In the genomic region with DNA sequence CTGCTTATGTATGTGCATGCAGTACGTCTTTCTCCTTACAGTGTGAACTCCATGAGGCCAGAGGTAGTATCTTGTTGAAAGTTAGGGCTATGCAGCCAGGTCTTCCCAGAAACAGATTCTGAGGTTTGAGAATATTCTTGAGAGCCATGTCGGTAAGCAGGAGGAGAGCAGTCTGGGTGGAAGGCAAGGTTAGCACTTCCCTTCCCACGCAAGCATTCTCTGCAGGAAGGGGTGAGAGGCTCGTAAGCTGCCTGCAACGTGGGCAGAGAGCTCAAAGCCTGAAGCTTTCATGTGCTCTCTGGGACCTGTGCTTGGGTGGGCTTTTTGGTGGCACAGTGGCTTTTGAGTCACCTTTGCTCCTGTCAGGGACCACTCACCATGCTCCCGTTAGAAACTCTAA, we compare ENCODE assay signal across 27 mouse cellular contexts. TPM values are rescaled to one million over a fixed set of nuclear protein-coding genes. Genes with fewer than 3 reads are reported as not detected.
DNase-seq lines count a peak whose midpoint lies in the region; ATAC-seq and TF ChIP-seq lines count a peak whose summit lies in the region.
"Had no signal": no experiment of that assay in that cellular context is flagged by ENCODE, and none has a peak within 500 bp of the region (broad histone marks: within the 10 kb centered on the region; RNA-seq: fewer than 3 reads in every experiment).

No protein-coding gene starts in this region.

- H3K9me3 ChIP-seq in liver, embryonic 15.5 days (replicated peaks) = no peaks in the 10 kb centered on the region
- no peaks in the 10 kb centered on the region for H3K9me3 ChIP-seq in liver, embryonic 12.5 days (replicated peaks)
- H3K9me3 ChIP-seq in midbrain, embryonic 10.5 days (replicated peaks) = no peaks in the 10 kb centered on the region
- H3K9me3 ChIP-seq: embryonic facial prominence, embryonic 10.5 days; heart, embryonic 15.5 days; hindbrain, embryonic 10.5 days; limb, embryonic 13.5 days; midbrain, embryonic 13.5 days had no signal

- H3K27me3 ChIP-seq in liver, embryonic 15.5 days = no peaks in the 10 kb centered on the region
- H3K27me3 ChIP-seq in liver, embryonic 12.5 days (replicated peaks) = no peaks in the 10 kb centered on the region; the same call in 1 of the 2 replicates
- no peaks in the 10 kb centered on the region for H3K27me3 ChIP-seq in small intestine, adult 2 months (ENCODE audit: control insufficient read depth, insufficient read depth, low read length)
- H3K27me3 ChIP-seq in midbrain, embryonic 10.5 days (ENCODE audit: low read depth, poor library complexity, severe bottlenecking) = no peaks in the 10 kb centered on the region
- H3K27me3 ChIP-seq: heart, embryonic 15.5 days; limb, embryonic 13.5 days; midbrain, embryonic 13.5 days had no signal

- ATAC-seq in liver, embryonic 15.5 days (ENCODE audit: insufficient read depth) = no peak
- ATAC-seq in liver, embryonic 12.5 days = no peak
- ATAC-seq: forebrain, embryonic 16.5 days; hindbrain, postnatal 0 days; intestine, embryonic 16.5 days; midbrain, embryonic 13.5 days had no signal

- no peak for TF ChIP-seq CTCF in small intestine, adult 2 months (IDR thresholded peaks at IDR 0.05; ENCODE audit: extremely low read depth, insufficient read length, insufficient replicate concordance, low read depth, low read length)

- peak; percentile 42 for DNase-seq in brain, adult 2 months (ENCODE audit: low read depth, low spot score)
- DNase-seq in thymus, postnatal 25 days = peak; percentile 57
- no peak for DNase-seq in midbrain, embryonic 10.5 days (ENCODE audit: low spot score)
- no peak for DNase-seq in right cerebral cortex, adult 18-20 months
- no peak for DNase-seq in retina, embryonic 14.5 days (ENCODE audit: low spot score)
- DNase-seq: adrenal gland, postnatal 10 days; cerebellum, adult 11 months; cerebellum, postnatal 10 days; gastrocnemius, postnatal 36 days; kidney, adult 9 months; kidney, postnatal 14 days; retina, postnatal 1 day had no signal

- H3K9ac ChIP-seq in liver, embryonic 15.5 days = no peak overlapping the region
- no peak overlapping the region for H3K9ac ChIP-seq in liver, embryonic 12.5 days
- H3K9ac ChIP-seq: heart, embryonic 15.5 days; limb, embryonic 13.5 days; liver, embryonic 14.5 days; midbrain, embryonic 13.5 days had no signal

- H3K4me3 ChIP-seq in liver, embryonic 15.5 days (replicated peaks) = no peak overlapping the region
- no peak overlapping the region for H3K4me3 ChIP-seq in liver, embryonic 12.5 days
- H3K4me3 ChIP-seq in small intestine, adult 2 months (ENCODE audit: low read depth, low read length) = no peak overlapping the region
- H3K4me3 ChIP-seq in midbrain, embryonic 10.5 days = no peak overlapping the region
- H3K4me3 ChIP-seq: embryonic facial prominence, embryonic 10.5 days; heart, embryonic 15.5 days; hindbrain, embryonic 10.5 days; limb, embryonic 13.5 days; midbrain, embryonic 13.5 days had no signal

- H3K4me2 ChIP-seq in liver, embryonic 15.5 days = no peak overlapping the region
- no peak overlapping the region for H3K4me2 ChIP-seq in liver, embryonic 12.5 days
- H3K4me2 ChIP-seq: heart, embryonic 15.5 days; limb, embryonic 13.5 days; midbrain, embryonic 13.5 days had no signal

- no peak for TF ChIP-seq POLR2A in small intestine, adult 2 months (IDR thresholded peaks at IDR 0.05; ENCODE audit: low read depth, low read length)

- 25% methylated on average over 6 of the region's 6 CpGs for WGBS in liver, embryonic 15.5 days (ENCODE audit: insufficient replicate concordance)
- 36% methylated on average over 6 of the region's 6 CpGs for WGBS in liver, embryonic 12.5 days (ENCODE audit: insufficient replicate concordance)
- WGBS in small intestine, adult 2 months = 84% methylated on average over 6 of the region's 6 CpGs
- WGBS in midbrain, embryonic 10.5 days = 74% methylated on average over 6 of the region's 6 CpGs

- H3K27ac ChIP-seq in liver, embryonic 15.5 days (replicated peaks) = 0 out of 2 replicates have a peak overlapping the region, but pooled peaks have one; percentile 14
- H3K27ac ChIP-seq in liver, embryonic 12.5 days = no peak overlapping the region
- 0 out of 2 replicates have a peak overlapping the region, but pooled peaks have one; percentile 21 for H3K27ac ChIP-seq in small intestine, adult 2 months (ENCODE audit: insufficient read depth, low read depth, low read length)
- H3K27ac ChIP-seq in midbrain, embryonic 10.5 days (replicated peaks) = no peak overlapping the region
- H3K27ac ChIP-seq: embryonic facial prominence, embryonic 10.5 days; heart, embryonic 15.5 days; hindbrain, embryonic 10.5 days; hindbrain, postnatal 0 days; limb, embryonic 13.5 days; liver, embryonic 14.5 days; macrophage; midbrain, embryonic 13.5 days had no signal

- H3K4me1 ChIP-seq in liver, embryonic 15.5 days (replicated peaks) = no peaks in the 10 kb centered on the region
- no peaks in the 10 kb centered on the region for H3K4me1 ChIP-seq in liver, embryonic 12.5 days
- peaks cover 4% of the 10 kb centered on the region; the same call in 1 of the 2 replicates for H3K4me1 ChIP-seq in small intestine, adult 2 months (ENCODE audit: control insufficient read depth, insufficient read depth, insufficient read length, low read length)
- no peaks in the 10 kb centered on the region for H3K4me1 ChIP-seq in midbrain, embryonic 10.5 days
- H3K4me1 ChIP-seq: embryonic facial prominence, embryonic 10.5 days; heart, embryonic 15.5 days; hindbrain, embryonic 10.5 days; limb, embryonic 13.5 days; midbrain, embryonic 13.5 days had no signal

- no peaks in the 10 kb centered on the region for H3K36me3 ChIP-seq in liver, embryonic 15.5 days (replicated peaks)
- no peaks in the 10 kb centered on the region for H3K36me3 ChIP-seq in liver, embryonic 12.5 days
- no peaks in the 10 kb centered on the region for H3K36me3 ChIP-seq in small intestine, adult 2 months (ENCODE audit: control insufficient read depth, insufficient read depth, low read length)
- H3K36me3 ChIP-seq in midbrain, embryonic 10.5 days = no peaks in the 10 kb centered on the region
- H3K36me3 ChIP-seq: embryonic facial prominence, embryonic 10.5 days; heart, embryonic 15.5 days; hindbrain, embryonic 10.5 days; limb, embryonic 13.5 days; midbrain, embryonic 13.5 days had no signal

RNA-seq across cellular contexts. Expression of a gene that starts 25.6 kb away (rescaled TPM):
- 3.9 and 6.8 TPM in 2 replicates for polyA plus RNA-seq in liver, embryonic 15.5 days (2015; fragmentation: Nextera tagmentation; extraction: Ambion mirVana)
- 1.2 and 1.5 TPM in 2 replicates for polyA plus RNA-seq in liver, embryonic 12.5 days (2016; fragmentation: Nextera tagmentation; extraction: Ambion mirVana)
- 0.53 and 1.1 TPM in 2 replicates for polyA plus RNA-seq in small intestine, adult 2 months (2012; rRNA removed)
- polyA plus RNA-seq in midbrain, embryonic 10.5 days (2016; fragmentation: Nextera tagmentation; extraction: Ambion mirVana) = not detected in 2 replicates
- polyA plus RNA-seq: embryonic facial prominence, embryonic 10.5 days; forebrain, embryonic 16.5 days; hindbrain, embryonic 10.5 days; midbrain, embryonic 13.5 days had no signal

RNA-seq across cellular contexts. Expression of a gene that starts 26.4 kb away (rescaled TPM):
- polyA plus RNA-seq in liver, embryonic 15.5 days (2015; fragmentation: Nextera tagmentation; extraction: Ambion mirVana) = 0.02 and 0.10 TPM in 2 replicates
- polyA plus RNA-seq in liver, embryonic 12.5 days (2016; fragmentation: Nextera tagmentation; extraction: Ambion mirVana) = 0.08 TPM in 1 of 2 replicates, not detected in the other
- polyA plus RNA-seq in small intestine, adult 2 months (2012; rRNA removed) = 0.61 and 1.4 TPM in 2 replicates
- polyA plus RNA-seq in midbrain, embryonic 10.5 days (2016; fragmentation: Nextera tagmentation; extraction: Ambion mirVana) = 0.16 TPM in 1 of 2 replicates, not detected in the other
- polyA plus RNA-seq: embryonic facial prominence, embryonic 10.5 days; forebrain, embryonic 16.5 days; hindbrain, embryonic 10.5 days; hindbrain, postnatal 0 days; limb, embryonic 13.5 days; midbrain, embryonic 13.5 days; neural tube, embryonic 11.5 days; stomach, embryonic 16.5 days had no signal

RNA-seq across cellular contexts. Expression of a gene that starts 51.2 kb away (rescaled TPM):
- 0.13 and 0.21 TPM in 2 replicates for polyA plus RNA-seq in liver, embryonic 15.5 days (2015; fragmentation: Nextera tagmentation; extraction: Ambion mirVana)
- 0.17 and 0.19 TPM in 2 replicates for polyA plus RNA-seq in liver, embryonic 12.5 days (2016; fragmentation: Nextera tagmentation; extraction: Ambion mirVana)
- polyA plus RNA-seq in small intestine, adult 2 months (2012; rRNA removed) = 4.6 and 5.8 TPM in 2 replicates
- polyA plus RNA-seq in midbrain, embryonic 10.5 days (2016; fragmentation: Nextera tagmentation; extraction: Ambion mirVana) = not detected in 2 replicates
- polyA plus RNA-seq: embryonic facial prominence, embryonic 10.5 days; forebrain, embryonic 16.5 days; hindbrain, embryonic 10.5 days; hindbrain, postnatal 0 days; limb, embryonic 13.5 days; neural tube, embryonic 11.5 days had no signal

RNA-seq across cellular contexts. Expression of a gene that starts 56.6 kb away (rescaled TPM):
- polyA plus RNA-seq in liver, embryonic 15.5 days (2015; fragmentation: Nextera tagmentation; extraction: Ambion mirVana) = 6.9 and 9.0 TPM in 2 replicates
- polyA plus RNA-seq in liver, embryonic 12.5 days (2016; fragmentation: Nextera tagmentation; extraction: Ambion mirVana) = 12.7 and 12.8 TPM in 2 replicates
- polyA plus RNA-seq in small intestine, adult 2 months (2012; rRNA removed) = 24.7 and 57.1 TPM in 2 replicates
- polyA plus RNA-seq in midbrain, embryonic 10.5 days (2016; fragmentation: Nextera tagmentation; extraction: Ambion mirVana) = 15.4 and 16.7 TPM in 2 replicates

RNA-seq across cellular contexts. Expression of a gene that starts 57.3 kb away (rescaled TPM):
- 1.9 and 2.4 TPM in 2 replicates for polyA plus RNA-seq in liver, embryonic 15.5 days (2015; fragmentation: Nextera tagmentation; extraction: Ambion mirVana)
- polyA plus RNA-seq in liver, embryonic 12.5 days (2016; fragmentation: Nextera tagmentation; extraction: Ambion mirVana) = 2.9 and 3.1 TPM in 2 replicates
- 0.60 and 0.71 TPM in 2 replicates for polyA plus RNA-seq in small intestine, adult 2 months (2012; rRNA removed)
- polyA plus RNA-seq in midbrain, embryonic 10.5 days (2016; fragmentation: Nextera tagmentation; extraction: Ambion mirVana) = 10.3 and 11.7 TPM in 2 replicates

Comparison
In these comparisons a context has a peak if more than half of its experiments do, and no peak if none do; other contexts are left out.
1. H3K27ac ChIP-seq: peak in liver, embryonic 15.5 days (single experiment) and small intestine, adult 2 months (single experiment); none in liver, embryonic 12.5 days (single experiment) and midbrain, embryonic 10.5 days (single experiment).
2. DNase-seq: peak in brain, adult 2 months (single experiment) and thymus, postnatal 25 days (single experiment); none in midbrain, embryonic 10.5 days (single experiment), right cerebral cortex, adult 18-20 months (single experiment) and retina, embryonic 14.5 days (single experiment).